ENCODE assay signal across 7 mouse cellular contexts in genomic region chr12:4132941-4133846, GRCm38 (mm10). TPM values are rescaled to one million over a fixed set of nuclear protein-coding genes. Genes with fewer than 3 reads are reported as not detected.
DNase-seq lines count a peak whose midpoint lies in the region; ATAC-seq and TF ChIP-seq lines count a peak whose summit lies in the region.

Adcy3 (plus strand) TSS chr12:4133103.

- peak; percentile 76 for DNase-seq in embryonic facial prominence, embryonic 10.5 days (ENCODE audit: low spot score)
- peak; percentile 72 to 75 for DNase-seq in heart, adult 2 months
- no peak for DNase-seq in liver, adult 2 months (ENCODE audit: extremely low read depth, low read depth, low spot score)
- peak; percentile 78 for DNase-seq in midbrain, postnatal 0 days (ENCODE audit: low spot score)
- peak; percentile 40 to 45 for DNase-seq in spleen, postnatal 14 days (ENCODE audit: low spot score in 2 of 2)

- peaks cover 18% of the 10 kb centered on the region for H3K36me3 ChIP-seq in embryonic facial prominence, embryonic 10.5 days (replicated peaks)
- H3K36me3 ChIP-seq in heart, adult 2 months (ENCODE audit: control insufficient read depth, insufficient read depth, low read length): no peaks in the 10 kb centered on the region
- H3K36me3 ChIP-seq in kidney, embryonic 16.5 days (ENCODE audit: insufficient read depth, low read length): no peaks in the 10 kb centered on the region
- H3K36me3 ChIP-seq in liver, adult 2 months (ENCODE audit: control insufficient read depth, insufficient read depth, low read length): no peaks in the 10 kb centered on the region
- H3K36me3 ChIP-seq in midbrain, postnatal 0 days (ENCODE audit: insufficient read depth, low read length): no peaks in the 10 kb centered on the region; the same call in 1 of the 2 replicates

- TF ChIP-seq CTCF in bone marrow, adult 2 months (IDR thresholded peaks at IDR 0.05; ENCODE audit: control insufficient read depth, insufficient read depth, low read length): no peak
- TF ChIP-seq CTCF in heart, adult 2 months (IDR thresholded peaks at IDR 0.05): no peak
- no peak for TF ChIP-seq CTCF in liver, adult 2 months (IDR thresholded peaks at IDR 0.05; ENCODE audit: low read depth, low read length)
- no peak for TF ChIP-seq CTCF in midbrain, postnatal 0 days (IDR thresholded peaks at IDR 0.05)

- H3K9me3 ChIP-seq in embryonic facial prominence, embryonic 10.5 days: peaks cover 7% of the 10 kb centered on the region; the same call in 1 of the 2 replicates
- peaks cover 9% of the 10 kb centered on the region; the same call in 1 of the 2 replicates for H3K9me3 ChIP-seq in kidney, embryonic 16.5 days (ENCODE audit: low read length)
- H3K9me3 ChIP-seq in midbrain, postnatal 0 days (ENCODE audit: low read length): no peaks in the 10 kb centered on the region

- no peak for TF ChIP-seq POLR2A in bone marrow, adult 2 months (IDR thresholded peaks at IDR 0.05; ENCODE audit: borderline replicate concordance, control insufficient read depth, low read depth, low read length)
- no peak for TF ChIP-seq POLR2A in heart, adult 2 months (IDR thresholded peaks at IDR 0.05; ENCODE audit: insufficient read depth, low read depth, low read length)
- no peak for TF ChIP-seq POLR2A in liver, adult 2 months (IDR thresholded peaks at IDR 0.05; ENCODE audit: extremely low read depth, insufficient read depth, low read length)

- peaks cover 20% of the 10 kb centered on the region for H3K27me3 ChIP-seq in embryonic facial prominence, embryonic 10.5 days (replicated peaks; ENCODE audit: low read depth, poor library complexity, severe bottlenecking)
- H3K27me3 ChIP-seq in heart, adult 2 months (ENCODE audit: control insufficient read depth, insufficient read depth, low read length): no peaks in the 10 kb centered on the region
- H3K27me3 ChIP-seq in kidney, embryonic 16.5 days (ENCODE audit: insufficient read depth, low read length): no peaks in the 10 kb centered on the region
- peaks cover 5% of the 10 kb centered on the region; the same call in 1 of the 2 replicates for H3K27me3 ChIP-seq in liver, adult 2 months (ENCODE audit: control insufficient read depth, insufficient read depth, low read length)
- H3K27me3 ChIP-seq in midbrain, postnatal 0 days (ENCODE audit: insufficient read depth, low read length): no peaks in the 10 kb centered on the region

- H3K4me2 ChIP-seq in kidney, embryonic 16.5 days (replicated peaks; ENCODE audit: low read depth, low read length): peak within 1 kb of the TSS; percentile 97
- H3K4me2 ChIP-seq in midbrain, postnatal 0 days (ENCODE audit: low read depth, low read length, poor library complexity, severe bottlenecking): peak within 1 kb of the TSS; percentile 88

- no peaks in the 10 kb centered on the region for H3K79me2 ChIP-seq in heart, adult 2 months (replicated peaks; ENCODE audit: control insufficient read depth, insufficient read depth, low read length)
- H3K79me2 ChIP-seq in liver, adult 2 months (ENCODE audit: control insufficient read depth, insufficient read depth, low read length): no peaks in the 10 kb centered on the region

- ATAC-seq in kidney, embryonic 16.5 days (ENCODE audit: low FRiP score, low TSS enrichment): peak; percentile 85
- peak; percentile 79 for ATAC-seq in midbrain, postnatal 0 days (ENCODE audit: low FRiP score)

- H3K9ac ChIP-seq in heart, adult 2 months (ENCODE audit: low read depth, low read length): peak within 1 kb of the TSS; percentile 66
- peak within 1 kb of the TSS; percentile 78 for H3K9ac ChIP-seq in kidney, embryonic 16.5 days (replicated peaks; ENCODE audit: low read length)
- peak within 1 kb of the TSS; percentile 61 for H3K9ac ChIP-seq in liver, adult 2 months (ENCODE audit: low read depth, low read length)
- H3K9ac ChIP-seq in midbrain, postnatal 0 days (replicated peaks; ENCODE audit: low read length, poor library complexity, severe bottlenecking): peak within 1 kb of the TSS; percentile 74

- intact Hi-C loops in heart, adult 2 months (cut with DNase I): no loop called here

- H3K4me3 ChIP-seq in bone marrow, adult 2 months (replicated peaks; ENCODE audit: control insufficient read depth, low read depth, low read length): peak within 1 kb of the TSS; percentile 69
- peak within 1 kb of the TSS; percentile 78 for H3K4me3 ChIP-seq in embryonic facial prominence, embryonic 10.5 days
- peak within 1 kb of the TSS; percentile 62 for H3K4me3 ChIP-seq in heart, adult 2 months
- H3K4me3 ChIP-seq in kidney, embryonic 16.5 days (ENCODE audit: low read length): peak within 1 kb of the TSS; percentile 67
- H3K4me3 ChIP-seq in liver, adult 2 months (ENCODE audit: insufficient read depth, low read depth, low read length): peak within 1 kb of the TSS; percentile 62
- peak within 1 kb of the TSS; percentile 54 for H3K4me3 ChIP-seq in midbrain, postnatal 0 days (ENCODE audit: low read depth, low read length)

- H3K4me1 ChIP-seq in bone marrow, adult 2 months (ENCODE audit: control insufficient read depth, insufficient read depth, low read length): no peaks in the 10 kb centered on the region; the same call in 1 of the 2 replicates
- H3K4me1 ChIP-seq in embryonic facial prominence, embryonic 10.5 days: peaks cover 34% of the 10 kb centered on the region
- H3K4me1 ChIP-seq in heart, adult 2 months (ENCODE audit: control insufficient read depth, insufficient read depth, low read length): no peaks in the 10 kb centered on the region
- peaks cover 16% of the 10 kb centered on the region for H3K4me1 ChIP-seq in kidney, embryonic 16.5 days (ENCODE audit: insufficient read depth, low read length)
- no peaks in the 10 kb centered on the region for H3K4me1 ChIP-seq in liver, adult 2 months (ENCODE audit: control insufficient read depth, insufficient read depth, low read length)
- H3K4me1 ChIP-seq in midbrain, postnatal 0 days (ENCODE audit: insufficient read depth, low read length): peaks cover 14% of the 10 kb centered on the region; the same call in 1 of the 2 replicates

- 1% methylated on average over 65 of the region's 83 CpGs for WGBS in bone marrow, adult 2 months
- 1% methylated on average over 83 of the region's 83 CpGs for WGBS in embryonic facial prominence, embryonic 10.5 days
- 2% methylated on average over 80 of the region's 83 CpGs for WGBS in heart, adult 2 months
- WGBS in kidney, embryonic 16.5 days: under 1% methylated on average over 83 of the region's 83 CpGs
- WGBS in liver, adult 2 months: 2% methylated on average over 83 of the region's 83 CpGs
- WGBS in midbrain, postnatal 0 days: under 1% methylated on average over 70 of the region's 83 CpGs

- no peak for TF ChIP-seq EP300 in heart, adult 2 months (IDR thresholded peaks at IDR 0.05; ENCODE audit: insufficient read depth, low read depth, low read length)

- peak within 1 kb of the TSS; percentile 17; the same call in 1 of the 2 replicates for H3K27ac ChIP-seq in bone marrow, adult 2 months (ENCODE audit: control insufficient read depth, insufficient read depth, low read depth, low read length, poor library complexity)
- H3K27ac ChIP-seq in embryonic facial prominence, embryonic 10.5 days (replicated peaks): peak within 1 kb of the TSS; percentile 87
- peak within 1 kb of the TSS; percentile 43 for H3K27ac ChIP-seq in heart, adult 2 months
- no peak within 1 kb of the TSS for H3K27ac ChIP-seq in kidney, embryonic 16.5 days (ENCODE audit: low read length)
- no peak within 1 kb of the TSS for H3K27ac ChIP-seq in liver, adult 2 months (replicated peaks; ENCODE audit: insufficient read depth, low read depth, low read length)
- peak within 1 kb of the TSS; percentile 83 for H3K27ac ChIP-seq in midbrain, postnatal 0 days (ENCODE audit: low read depth, low read length)

RNA-seq across cellular contexts. Expression of gene Adcy3, which starts in this region (rescaled TPM):
- polyA plus RNA-seq in bone marrow, adult 2 months (2011; ENCODE audit: insufficient read depth, insufficient read length, low replicate concordance, missing spikeins): 0.93 and 4.3 TPM in 2 replicates
- polyA plus RNA-seq in embryonic facial prominence, embryonic 10.5 days (2016; fragmentation: Nextera tagmentation; extraction: Ambion mirVana): 6.1 and 7.7 TPM in 2 replicates
- 1 to 10 TPM; 3.4 to 4.3 TPM for total RNA-seq in heart, adult 2 months (2021)
- 4.7 and 4.8 TPM in 2 replicates for polyA plus RNA-seq in heart, adult 2 months (2012; rRNA removed)
- 9.9 and 10.7 TPM in 2 replicates for polyA plus RNA-seq in kidney, embryonic 16.5 days (2015; fragmentation: Nextera tagmentation; extraction: Ambion mirVana)
- 0.65 and 0.87 TPM in 2 replicates for total RNA-seq in liver, adult 2 months (2014; rRNA removed)
- 0.36 and 0.80 TPM in 2 replicates for polyA plus RNA-seq in liver, adult 2 months (2012; rRNA removed)
- total RNA-seq in midbrain, postnatal 0 days (2014; rRNA removed): 36.9 and 38.7 TPM in 2 replicates
- polyA plus RNA-seq in midbrain, postnatal 0 days (2015; fragmentation: Nextera tagmentation; extraction: Ambion mirVana): 12.5 and 13.0 TPM in 2 replicates

Comparison
In these comparisons a context has a peak if more than half of its experiments do, and no peak if none do; other contexts are left out.
1. H3K27ac ChIP-seq: peak in bone marrow, adult 2 months (single experiment), embryonic facial prominence, embryonic 10.5 days (single experiment), heart, adult 2 months (single experiment) and midbrain, postnatal 0 days (single experiment); none in kidney, embryonic 16.5 days (single experiment) and liver, adult 2 months (single experiment).
2. Peak in every context shown above with its lines, with median percentiles within 50 percentile points of each other: H3K4me3 ChIP-seq and H3K9ac ChIP-seq.